Mouse (Mus musculus): Measurements from ENCODE around the gene Klf9.

DNA sequence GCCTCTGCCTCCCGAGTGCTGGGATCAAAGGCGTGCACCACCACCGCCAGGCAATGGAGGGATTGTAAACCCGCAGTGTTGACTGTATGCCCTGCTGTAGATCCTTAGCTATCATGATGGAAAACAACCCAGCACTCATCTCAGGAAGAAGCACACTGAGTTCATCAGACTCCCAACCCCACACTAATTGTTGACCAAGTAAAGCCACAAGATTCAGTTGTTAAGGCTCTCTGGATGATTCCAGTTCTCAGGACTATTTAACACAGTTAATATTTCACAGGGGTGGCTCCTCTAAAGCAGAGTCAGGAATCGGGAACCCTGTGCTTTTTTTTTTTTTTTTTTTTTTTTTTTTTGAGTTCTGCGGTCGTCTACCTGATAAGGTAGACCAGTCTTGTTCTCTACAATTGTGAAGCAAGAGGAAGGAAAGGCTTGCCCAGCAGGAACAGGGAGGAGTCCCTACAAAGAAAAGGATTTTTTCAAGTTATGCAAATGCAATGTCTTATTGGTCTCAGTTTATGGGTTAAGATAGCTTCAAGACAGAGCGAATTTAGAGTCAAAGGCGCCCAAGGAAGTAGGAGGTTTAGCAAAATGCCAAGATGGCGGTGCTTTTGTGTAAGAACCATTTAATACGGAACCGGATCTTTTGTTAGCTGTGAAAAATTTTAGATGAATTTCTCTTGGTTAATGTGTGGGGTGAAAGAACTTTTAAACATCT, 1.1 kb upstream of the Klf9 start:
- no peak for TF ChIP-seq CTCF (IDR thresholded peaks at IDR 0.05; ENCODE audit: low read depth)
- TF ChIP-seq EP300 (IDR thresholded peaks at IDR 0.05; ENCODE audit: low read depth): no peak
